Mouse (Mus musculus) hindbrain, postnatal 0 days (tissue): ENCODE data around the gene Yipf6. TPM values are rescaled to one million over a fixed set of nuclear protein-coding genes. Genes with fewer than 3 reads are reported as not detected.

ENCODE experiments used
- ATAC-seq: fragments of 200-750 bp; cut with Nextera tagmentation; 2 replicates; pipeline ENCODE4 v1.8.0; 2017; ENCODE audit warnings: mild to moderate bottlenecking, moderate TSS enrichment, moderate library complexity
- DNase-seq: peaks from one replicate; pipeline ENCODE4 v3.0.0-alpha.2; 2015; ENCODE audit warnings: low spot score
- H3K27ac ChIP-seq: fragments of 300-500 bp; sonication (generic); 2 replicates; pipeline ENCODE4 v1.5.1; 2014; ENCODE audit warnings: mild to moderate bottlenecking
- H3K27me3 ChIP-seq: fragments of 300-500 bp; sonication (generic); 2 replicates; pipeline ENCODE4 v1.6.1; 2014; ENCODE audit warnings: low read length, mixed read lengths; ENCODE audit not compliant: insufficient read depth
- H3K36me3 ChIP-seq: fragments of 300-500 bp; sonication (generic); 2 replicates; pipeline ENCODE4 v1.6.1; 2014; ENCODE audit warnings: low read length, mixed read lengths; ENCODE audit not compliant: insufficient read depth
- H3K4me1 ChIP-seq: fragments of 300-500 bp; sonication (generic); 2 replicates; pipeline ENCODE4 v1.6.1; 2014; ENCODE audit warnings: antibody characterized with exemption, low read length, mixed read lengths; ENCODE audit not compliant: insufficient read depth
- H3K4me2 ChIP-seq: fragments of 300-500 bp; sonication (generic); 2 replicates; pipeline ENCODE4 v1.6.1; 2014; ENCODE audit warnings: low read depth, mild to moderate bottlenecking, low read length, moderate library complexity, mixed read lengths
- H3K4me3 ChIP-seq: fragments of 300-500 bp; sonication (generic); 2 replicates; pipeline ENCODE4 v1.5.1; 2014; ENCODE audit warnings: low read length
- H3K9ac ChIP-seq: fragments of 300-500 bp; sonication (generic); replicated peaks from 2 replicates; pipeline ENCODE4 v1.6.1; 2014; ENCODE audit warnings: mild to moderate bottlenecking, low read length, moderate library complexity, mixed read lengths
- H3K9me3 ChIP-seq: fragments of 300-500 bp; sonication (generic); 2 replicates; pipeline ENCODE4 v1.6.1; 2016; ENCODE audit warnings: low read length, mixed read lengths
- CTCF ChIP-seq: IDR thresholded peaks from 2 replicates; pipeline ENCODE4 v1.5.1; 2016; ENCODE audit warnings: antibody characterized with exemption, control low read depth, low read depth
- WGBS: fragments of 180-500 bp; shearing (Covaris S2); extraction: QIAGEN DNeasy Blood & Tissue Kit; methylation state at CpG from one replicate; pipeline ENCODE4 v1.1.7; 2014; 5-methylcytosine and 5-hydroxymethylcytosine counted together
- polyA plus RNA-seq: library from polyadenylated mRNA; unstranded; fragments of >200 nt; fragmentation: Nextera tagmentation; extraction: Ambion mirVana; gene quantifications from 2 replicates; pipeline ENCODE4 v1.2.1, GENCODE M21; 2015
- total RNA-seq: library from RNA; depleted of rRNA; stranded (reverse); fragments of >200 nt; gene quantifications from 2 replicates; pipeline ENCODE4 v1.2.3, GENCODE M21; 2014; rRNA removed

Yipf6 gene
- total RNA-seq: 26.3 and 30.0 TPM in 2 replicates
- polyA plus RNA-seq: 15.5 and 17.0 TPM in 2 replicates

GRCm38 (mm10) chrX:98936101-98936500 lies at the start of gene Yipf6:
Gene Yipf6 (plus strand): TSS chrX:98936316.
- no peak for DNase-seq
- H3K9me3 ChIP-seq: no peaks in the 10 kb centered on the region
- peak within 1 kb of the TSS; percentile 58 for H3K4me3 ChIP-seq
- H3K27me3 ChIP-seq: no peaks in the 10 kb centered on the region
- H3K9ac ChIP-seq: peak within 1 kb of the TSS; percentile 51
- H3K4me1 ChIP-seq: no peaks in the 10 kb centered on the region
- ATAC-seq: no peak
- peak within 1 kb of the TSS; percentile 63 for H3K4me2 ChIP-seq
- H3K27ac ChIP-seq: peak within 1 kb of the TSS; percentile 90
- H3K36me3 ChIP-seq: no peaks in the 10 kb centered on the region
- TF ChIP-seq CTCF: no peak
- WGBS: 61% methylated on average over 3 of the region's 3 CpGs

- DNase-seq (peak; percentile 43), ATAC-seq (no peak; the same call in 1 of the 2 replicates)
- H3K9ac ChIP-seq: peak overlapping the region; percentile 61
- 21% methylated on average over 14 of the region's 14 CpGs for WGBS
- no peaks in the 10 kb centered on the region for H3K4me1 ChIP-seq
- peak overlapping the region; percentile 84 for H3K27ac ChIP-seq
- no peaks in the 10 kb centered on the region for H3K36me3 ChIP-seq
- H3K9me3 ChIP-seq: no peaks in the 10 kb centered on the region
- TF ChIP-seq CTCF: no peak
- H3K4me3 ChIP-seq: peak overlapping the region; percentile 55
- H3K27me3 ChIP-seq: no peaks in the 10 kb centered on the region
- peak overlapping the region; percentile 57 for H3K4me2 ChIP-seq
Measured at GRCm38 (mm10) chrX:98890072-98890405, 46.1 kb upstream of the Yipf6 start.

GRCm38 (mm10) chrX:98890406-98891116 lies 45.6 kb upstream of the Yipf6 start, which contains the start of gene Ophn1:
Gene Ophn1 (minus strand): TSS chrX:98891025.
- peak; percentile 82 for DNase-seq
- peak; percentile 95 for ATAC-seq
- no peaks in the 10 kb centered on the region for H3K9me3 ChIP-seq
- H3K9ac ChIP-seq: peak within 1 kb of the TSS; percentile 61
- WGBS: 26% methylated on average over 42 of the region's 48 CpGs
- peak; percentile 17 for TF ChIP-seq CTCF
- no peaks in the 10 kb centered on the region for H3K4me1 ChIP-seq
- no peaks in the 10 kb centered on the region for H3K36me3 ChIP-seq
- H3K27ac ChIP-seq: peak within 1 kb of the TSS; percentile 84
- peak within 1 kb of the TSS; percentile 57 for H3K4me2 ChIP-seq
- no peaks in the 10 kb centered on the region for H3K27me3 ChIP-seq
- peak within 1 kb of the TSS; percentile 55 for H3K4me3 ChIP-seq

- H3K4me3 ChIP-seq: no peak overlapping the region
- 53% methylated on average over 3 of the region's 3 CpGs for WGBS
- ATAC-seq: no peak
- TF ChIP-seq CTCF: no peak
- DNase-seq: peak; percentile 36
- H3K4me2 ChIP-seq: no peak overlapping the region
- no peak overlapping the region for H3K9ac ChIP-seq
- no peaks in the 10 kb centered on the region for H3K9me3 ChIP-seq
- H3K4me1 ChIP-seq: no peaks in the 10 kb centered on the region
- H3K36me3 ChIP-seq: no peaks in the 10 kb centered on the region
- no peak overlapping the region for H3K27ac ChIP-seq
- no peaks in the 10 kb centered on the region for H3K27me3 ChIP-seq
Measured at GRCm38 (mm10) chrX:98898307-98898706, 37.8 kb upstream of the Yipf6 start.

GRCm38 (mm10) chrX:98904226-98904625 lies 31.9 kb upstream of the Yipf6 start:
- Histone ChIP-seq H3K27ac (no peak overlapping the region), H3K9me3 (no peaks in the 10 kb centered on the region), H3K36me3 (no peaks in the 10 kb centered on the region), H3K4me3 (no peak overlapping the region), H3K9ac (no peak overlapping the region), H3K4me1 (no peaks in the 10 kb centered on the region), H3K4me2 (no peak overlapping the region), H3K27me3 (no peaks in the 10 kb centered on the region)
- TF ChIP-seq CTCF: no peak
- ATAC-seq: no peak
- DNase-seq: no peak
- WGBS: 82% methylated on average over 6 of the region's 6 CpGs

GRCm38 (mm10) chrX:98908910-98909309 lies 27.2 kb upstream of the Yipf6 start:
- ATAC-seq: no peak
- DNase-seq: no peak
- Histone ChIP-seq H3K27ac (no peak overlapping the region), H3K36me3 (no peaks in the 10 kb centered on the region), H3K27me3 (no peaks in the 10 kb centered on the region), H3K9me3 (no peaks in the 10 kb centered on the region), H3K4me2 (no peak overlapping the region), H3K9ac (no peak overlapping the region), H3K4me3 (no peak overlapping the region), H3K4me1 (no peaks in the 10 kb centered on the region)
- TF ChIP-seq CTCF: no peak
- WGBS: 22% methylated on average over 1 of the region's 1 CpGs

- no peak overlapping the region for H3K4me3 ChIP-seq
- H3K4me2 ChIP-seq: no peak overlapping the region
- no peaks in the 10 kb centered on the region for H3K36me3 ChIP-seq
- DNase-seq (peak; percentile 74), ATAC-seq (no peak)
- no peak overlapping the region for H3K9ac ChIP-seq
- H3K9me3 ChIP-seq: no peaks in the 10 kb centered on the region
- 29% methylated on average over 6 of the region's 6 CpGs for WGBS
- H3K27ac ChIP-seq: no peak overlapping the region
- TF ChIP-seq CTCF: peak; percentile 71
- H3K4me1 ChIP-seq: no peaks in the 10 kb centered on the region
- H3K27me3 ChIP-seq: no peaks in the 10 kb centered on the region
Measured at GRCm38 (mm10) chrX:98919423-98919822, 16.7 kb upstream of the Yipf6 start.
